Mouse (Mus musculus) liver, embryonic 12.5 days (tissue): Measurements from ENCODE around the gene Inmt. TPM values are rescaled to one million over a fixed set of nuclear protein-coding genes. Genes with fewer than 3 reads are reported as not detected.
"Not testable (repeated sequence)": the region's sequence is repeated elsewhere in the genome, so short reads cannot be mapped to it uniquely, and the experiment has no call there.

Source experiments
- ATAC-seq: fragments of 200-750 bp; cut with Nextera tagmentation; 2 replicates; pipeline ENCODE4 v1.8.0; 2017; ENCODE audit warnings: moderate number of reproducible peaks, mild to moderate bottlenecking, moderate library complexity
- H3K27ac ChIP-seq: fragments of 300-500 bp; sonication (generic); 2 replicates; pipeline ENCODE4 v1.5.1; 2016; ENCODE audit warnings: mild to moderate bottlenecking
- H3K27me3 ChIP-seq: fragments of 300-500 bp; sonication (generic); replicated peaks from 2 replicates; pipeline ENCODE4 v1.6.1; 2016; ENCODE audit warnings: mild to moderate bottlenecking, moderate library complexity
- H3K36me3 ChIP-seq: fragments of 300-500 bp; sonication (generic); 2 replicates; pipeline ENCODE4 v1.6.1; 2016; ENCODE audit warnings: mild to moderate bottlenecking, moderate library complexity
- H3K4me1 ChIP-seq: fragments of 300-500 bp; sonication (generic); 2 replicates; pipeline ENCODE4 v1.6.1; 2016
- H3K4me2 ChIP-seq: fragments of 300-500 bp; sonication (generic); 2 replicates; pipeline ENCODE4 v1.6.1; 2016; ENCODE audit warnings: mild to moderate bottlenecking, moderate library complexity
- H3K4me3 ChIP-seq: fragments of 300-500 bp; sonication (generic); 2 replicates; pipeline ENCODE4 v1.5.1; 2016; ENCODE audit warnings: mild to moderate bottlenecking, moderate library complexity
- H3K9ac ChIP-seq: fragments of 300-500 bp; sonication (generic); 2 replicates; pipeline ENCODE4 v1.6.1; 2016; ENCODE audit warnings: mild to moderate bottlenecking, moderate library complexity
- H3K9me3 ChIP-seq: fragments of 300-500 bp; sonication (generic); replicated peaks from 2 replicates; pipeline ENCODE4 v1.6.1; 2016; ENCODE audit warnings: mild to moderate bottlenecking, moderate library complexity
- WGBS: fragments of 180-500 bp; shearing (Covaris S2); methylation state at CpG from one replicate; pipeline ENCODE4 v1.1.7; 2016; ENCODE audit not compliant: insufficient replicate concordance; 5-methylcytosine and 5-hydroxymethylcytosine counted together
- polyA plus RNA-seq: library from polyadenylated mRNA; unstranded; fragments of >200 nt; fragmentation: Nextera tagmentation; extraction: Ambion mirVana; gene quantifications from 2 replicates; pipeline ENCODE4 v1.2.1, GENCODE M21; 2016

Gene Inmt
- polyA plus RNA-seq, 1 experiment from 2014 or later = 0.63 TPM

GRCm38 (mm10) chr6:55189406-55189805 lies 14.6 kb upstream of the Inmt start:
- Histone ChIP-seq H3K4me1 (no peaks in the 10 kb centered on the region), H3K4me2 (no peak overlapping the region), H3K36me3 (no peaks in the 10 kb centered on the region), H3K27me3 (no peaks in the 10 kb centered on the region), H3K9ac (no peak overlapping the region), H3K27ac (no peak overlapping the region), H3K9me3 (no peaks in the 10 kb centered on the region), H3K4me3 (no peak overlapping the region)
- ATAC-seq = no peak

- not testable (repeated sequence) for ATAC-seq, H3K27me3 ChIP-seq, H3K4me1 ChIP-seq, H3K4me2 ChIP-seq, H3K9ac ChIP-seq, H3K4me3 ChIP-seq, H3K27ac ChIP-seq, H3K36me3 ChIP-seq, H3K9me3 ChIP-seq
- 85% methylated on average over 17 of the region's 17 CpGs for WGBS
These were observed 13.0 kb upstream of the Inmt start for GRCm38 (mm10) chr6:55187827-55188226.

GRCm38 (mm10) chr6:55182655-55183430 lies 8.0 kb upstream of the Inmt start:
- Histone ChIP-seq H3K27me3 (no peaks in the 10 kb centered on the region), H3K4me3 (no peak overlapping the region), H3K9ac (no peak overlapping the region), H3K4me1 (no peaks in the 10 kb centered on the region), H3K27ac (no peak overlapping the region), H3K9me3 (no peaks in the 10 kb centered on the region), H3K36me3 (no peaks in the 10 kb centered on the region), H3K4me2 (no peak overlapping the region)
- WGBS = 67% methylated on average over 1 of the region's 1 CpGs
- ATAC-seq = no peak

GRCm38 (mm10) chr6:55179560-55179959 lies 4.7 kb upstream of the Inmt start:
- Histone ChIP-seq H3K4me3 (no peak overlapping the region), H3K36me3 (no peaks in the 10 kb centered on the region), H3K9ac (no peak overlapping the region), H3K4me1 (peaks cover 4% of the 10 kb centered on the region; the same call in 1 of the 2 replicates), H3K9me3 (no peaks in the 10 kb centered on the region), H3K27ac (no peak overlapping the region), H3K4me2 (no peak overlapping the region), H3K27me3 (no peaks in the 10 kb centered on the region)
- no peak for ATAC-seq
- 76% methylated on average over 7 of the region's 7 CpGs for WGBS

GRCm38 (mm10) chr6:55177060-55177732 lies 2.4 kb upstream of the Inmt start:
- H3K9ac ChIP-seq = no peak overlapping the region
- no peak for ATAC-seq
- WGBS = 31% methylated on average over 12 of the region's 12 CpGs

GRCm38 (mm10) chr6:55175892-55176291 lies 1.0 kb upstream of the Inmt start:
- no peaks in the 10 kb centered on the region for H3K9me3 ChIP-seq
- no peak for ATAC-seq
- peaks cover 4% of the 10 kb centered on the region; the same call in 1 of the 2 replicates for H3K4me1 ChIP-seq
- H3K4me2 ChIP-seq = no peak overlapping the region
- H3K4me3 ChIP-seq = no peak overlapping the region
- H3K9ac ChIP-seq = no peak overlapping the region
- WGBS = 38% methylated on average over 5 of the region's 5 CpGs
- H3K27me3 ChIP-seq = no peaks in the 10 kb centered on the region
- H3K36me3 ChIP-seq = no peaks in the 10 kb centered on the region
- no peak overlapping the region for H3K27ac ChIP-seq

More at GRCm38 (mm10) chr6:55177060-55177732, 2.4 kb upstream of the Inmt start:
- no peaks in the 10 kb centered on the region for H3K36me3 ChIP-seq
- no peak overlapping the region for H3K27ac ChIP-seq
- H3K9me3 ChIP-seq = no peaks in the 10 kb centered on the region
- H3K4me3 ChIP-seq = no peak overlapping the region
- peaks cover 4% of the 10 kb centered on the region; the same call in 1 of the 2 replicates for H3K4me1 ChIP-seq
- H3K27me3 ChIP-seq = no peaks in the 10 kb centered on the region
- H3K4me2 ChIP-seq = no peak overlapping the region

- Histone ChIP-seq H3K36me3 (no peaks in the 10 kb centered on the region), H3K9ac (no peak overlapping the region), H3K4me2 (no peak overlapping the region), H3K4me3 (no peak overlapping the region), H3K27ac (no peak overlapping the region), H3K27me3 (no peaks in the 10 kb centered on the region), H3K9me3 (no peaks in the 10 kb centered on the region), H3K4me1 (peaks cover 4% of the 10 kb centered on the region; the same call in 1 of the 2 replicates)
- ATAC-seq = no peak
- 26% methylated on average over 2 of the region's 2 CpGs for WGBS
These were observed 613 bp upstream of the Inmt start for GRCm38 (mm10) chr6:55175456-55175855.

GRCm38 (mm10) chr6:55173941-55174349 lies 898 bp downstream of the Inmt start:
- Histone ChIP-seq H3K4me2 (no peak overlapping the region), H3K9ac (no peak overlapping the region), H3K27ac (no peak overlapping the region), H3K27me3 (no peaks in the 10 kb centered on the region), H3K4me3 (no peak overlapping the region), H3K9me3 (no peaks in the 10 kb centered on the region), H3K4me1 (peaks cover 4% of the 10 kb centered on the region; the same call in 1 of the 2 replicates), H3K36me3 (no peaks in the 10 kb centered on the region)
- no peak; the same call in 1 of the 2 replicates for ATAC-seq
- WGBS = 58% methylated on average over 3 of the region's 3 CpGs

GRCm38 (mm10) chr6:55173171-55173570 lies 1.7 kb downstream of the Inmt start:
- Histone ChIP-seq H3K4me3 (no peak overlapping the region), H3K4me1 (peaks cover 4% of the 10 kb centered on the region; the same call in 1 of the 2 replicates), H3K36me3 (no peaks in the 10 kb centered on the region), H3K27ac (no peak overlapping the region), H3K27me3 (peaks cover 2% of the 10 kb centered on the region; the same call in 1 of the 2 replicates), H3K4me2 (no peak overlapping the region), H3K9ac (no peak overlapping the region), H3K9me3 (no peaks in the 10 kb centered on the region)
- 53% methylated on average over 10 of the region's 10 CpGs for WGBS
- no peak for ATAC-seq

- no peak for ATAC-seq
- H3K9me3 ChIP-seq = no peaks in the 10 kb centered on the region
- H3K4me2 ChIP-seq = no peak overlapping the region
- peaks cover 4% of the 10 kb centered on the region; the same call in 1 of the 2 replicates for H3K4me1 ChIP-seq
- no peak overlapping the region for H3K9ac ChIP-seq
- H3K4me3 ChIP-seq = no peak overlapping the region
- 49% methylated on average over 4 of the region's 4 CpGs for WGBS
- H3K27me3 ChIP-seq = peaks cover 4% of the 10 kb centered on the region; the same call in 1 of the 2 replicates
- H3K27ac ChIP-seq = no peak overlapping the region
- H3K36me3 ChIP-seq = no peaks in the 10 kb centered on the region
These were observed 3.2 kb downstream of the Inmt start for GRCm38 (mm10) chr6:55171638-55172037.

- Histone ChIP-seq H3K9ac (no peak overlapping the region), H3K4me1 (no peaks in the 10 kb centered on the region), H3K27me3 (peaks cover 4% of the 10 kb centered on the region; the same call in 1 of the 2 replicates), H3K9me3 (no peaks in the 10 kb centered on the region), H3K27ac (no peak overlapping the region), H3K4me3 (no peak overlapping the region), H3K36me3 (no peaks in the 10 kb centered on the region), H3K4me2 (no peak overlapping the region)
- no peak for ATAC-seq
- 42% methylated on average over 5 of the region's 5 CpGs for WGBS
These were observed 5.0 kb downstream of the Inmt start for GRCm38 (mm10) chr6:55169818-55170217.

GRCm38 (mm10) chr6:55166777-55167463 lies 7.9 kb downstream of the Inmt start:
- 45% methylated on average over 7 of the region's 7 CpGs for WGBS
- H3K4me1 ChIP-seq = no peaks in the 10 kb centered on the region
- ATAC-seq = 0 out of 2 replicates have a peak, but pooled peaks have one; percentile 18
- no peaks in the 10 kb centered on the region for H3K36me3 ChIP-seq
- no peaks in the 10 kb centered on the region for H3K9me3 ChIP-seq
- no peak overlapping the region for H3K9ac ChIP-seq
- H3K27ac ChIP-seq = no peak overlapping the region
- no peak overlapping the region for H3K4me2 ChIP-seq
- peaks cover 4% of the 10 kb centered on the region; the same call in 1 of the 2 replicates for H3K27me3 ChIP-seq
- no peak overlapping the region for H3K4me3 ChIP-seq
